Mouse (Mus musculus): ENCODE results near the gene Esrra.

The Esrra gene

GRCm38 (mm10) chr19:6940396-6941351 is 19.1 kb upstream of the Esrra start:
- DNase-seq: no peak

GRCm38 (mm10) chr19:6939106-6940002 is 17.7 kb upstream of the Esrra start:
- DNase-seq: no peak

GRCm38 (mm10) chr19:6937541-6938465 is 16.2 kb upstream of the Esrra start:
- DNase-seq: no peak

DNA sequence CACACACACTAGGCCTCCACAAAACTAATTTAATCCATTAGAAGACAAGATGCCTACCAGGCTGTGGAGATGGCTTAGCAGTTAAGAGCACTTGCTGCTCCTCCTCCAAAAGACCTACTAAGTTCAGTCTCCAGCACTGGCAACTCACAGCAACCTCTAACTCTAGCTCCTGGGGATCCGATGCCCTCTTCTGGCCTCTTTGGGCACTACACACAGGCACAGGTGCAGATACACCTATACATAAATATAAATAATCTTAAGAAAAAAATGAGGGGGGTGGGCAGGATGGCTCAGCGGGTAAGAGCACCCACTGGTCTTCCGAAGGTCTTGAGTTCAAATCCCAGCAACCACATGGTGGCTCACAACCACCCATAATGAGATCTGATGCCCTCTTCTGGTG is 14.7 kb upstream of the Esrra start:
- no peak for DNase-seq

GRCm38 (mm10) chr19:6934195-6934977 is 12.8 kb upstream of the Esrra start, which contains the start of gene Kcnk4:
Gene Kcnk4, minus strand, starts transcription at chr19:6934515.
- DNase-seq: no peak

- DNase-seq: peak; percentile 65
Measured at GRCm38 (mm10) chr19:6933436-6934194, 12.0 kb upstream of the Esrra start.

DNA sequence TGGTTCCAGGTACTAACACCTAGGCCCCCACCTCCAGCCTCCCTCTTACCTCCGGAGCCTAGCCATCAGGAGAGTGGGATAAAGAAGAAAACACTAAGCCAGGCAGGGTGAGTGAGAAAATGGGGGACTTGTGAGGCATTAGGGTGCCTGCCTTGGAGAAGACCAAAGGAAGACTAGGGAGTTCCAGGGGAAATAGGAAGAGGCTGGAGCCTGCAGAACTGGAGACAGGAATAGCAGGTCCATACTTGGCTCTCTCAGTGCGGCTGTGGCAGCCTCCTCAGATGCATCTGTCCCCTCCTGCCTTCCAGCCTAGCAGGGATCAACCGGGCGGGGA is 11.5 kb upstream of the Esrra start:
- no peak for DNase-seq

DNA sequence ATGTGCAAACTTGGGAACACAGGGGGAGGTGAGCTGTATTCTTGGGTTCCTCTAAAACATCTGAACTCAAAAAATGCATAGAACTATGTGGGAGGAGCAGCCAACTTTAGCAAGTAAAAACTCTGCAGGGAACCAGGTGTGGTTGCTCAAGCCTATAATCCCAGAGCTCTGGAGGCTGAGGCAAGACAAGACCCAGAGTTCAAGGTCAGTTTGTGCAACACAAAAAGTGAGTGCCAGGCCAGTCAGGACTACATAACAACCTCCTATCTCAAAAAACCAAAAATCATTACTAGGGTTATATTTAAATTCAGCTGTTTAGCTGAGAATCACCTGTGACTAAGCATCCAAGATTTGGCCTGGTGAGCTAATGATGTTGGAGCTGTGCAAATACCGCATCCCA is 10.4 kb upstream of the Esrra start:
- no peak for DNase-seq

GRCm38 (mm10) chr19:6931002-6931401 is 9.4 kb upstream of the Esrra start:
- DNase-seq: no peak

GRCm38 (mm10) chr19:6928080-6928479 is 6.5 kb upstream of the Esrra start:
- no peak for DNase-seq

GRCm38 (mm10) chr19:6926559-6927255 is 5.1 kb upstream of the Esrra start:
- DNase-seq: no peak

DNA sequence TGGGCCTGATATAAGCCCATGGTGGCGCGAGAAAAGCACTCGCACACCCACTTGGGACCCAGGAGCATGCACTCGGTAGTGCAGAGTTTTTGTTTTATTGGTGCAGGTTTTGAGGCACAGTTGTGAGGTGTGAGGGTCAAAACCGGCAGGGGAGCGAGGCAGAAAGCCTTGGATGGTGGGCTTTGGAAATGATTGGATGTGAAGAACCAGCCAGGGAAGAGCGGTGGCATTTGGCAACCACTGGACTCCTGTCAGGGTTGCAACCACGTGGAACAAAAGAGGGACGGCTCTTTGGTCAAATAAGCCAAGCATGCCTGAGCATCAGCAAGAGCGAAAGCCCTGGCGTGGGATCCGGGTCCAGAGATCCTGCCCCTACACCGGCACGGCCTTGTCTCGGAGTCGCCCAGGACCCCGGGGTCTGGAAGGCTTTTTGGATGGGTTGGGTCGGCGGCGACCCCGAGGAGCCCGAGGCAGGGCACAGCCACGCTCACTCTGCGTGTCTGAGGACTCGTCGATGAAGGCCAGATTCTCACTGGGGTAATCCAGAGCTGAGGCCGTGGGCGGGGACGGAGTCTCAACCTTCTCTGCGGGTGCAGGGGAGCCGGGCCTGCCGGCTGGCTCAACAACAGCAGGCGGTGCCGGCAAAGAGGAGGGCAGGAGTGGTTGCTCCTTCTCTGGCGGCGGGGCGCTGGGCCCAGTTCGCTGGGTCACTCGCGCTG is 4.2 kb upstream of the Esrra start:
- DNase-seq: no peak

GRCm38 (mm10) chr19:6925307-6925573 is 3.6 kb upstream of the Esrra start, which contains the start of gene Catsperz:
Gene Catsperz, minus strand, starts transcription at chr19:6925380.
- no peak for DNase-seq

DNA sequence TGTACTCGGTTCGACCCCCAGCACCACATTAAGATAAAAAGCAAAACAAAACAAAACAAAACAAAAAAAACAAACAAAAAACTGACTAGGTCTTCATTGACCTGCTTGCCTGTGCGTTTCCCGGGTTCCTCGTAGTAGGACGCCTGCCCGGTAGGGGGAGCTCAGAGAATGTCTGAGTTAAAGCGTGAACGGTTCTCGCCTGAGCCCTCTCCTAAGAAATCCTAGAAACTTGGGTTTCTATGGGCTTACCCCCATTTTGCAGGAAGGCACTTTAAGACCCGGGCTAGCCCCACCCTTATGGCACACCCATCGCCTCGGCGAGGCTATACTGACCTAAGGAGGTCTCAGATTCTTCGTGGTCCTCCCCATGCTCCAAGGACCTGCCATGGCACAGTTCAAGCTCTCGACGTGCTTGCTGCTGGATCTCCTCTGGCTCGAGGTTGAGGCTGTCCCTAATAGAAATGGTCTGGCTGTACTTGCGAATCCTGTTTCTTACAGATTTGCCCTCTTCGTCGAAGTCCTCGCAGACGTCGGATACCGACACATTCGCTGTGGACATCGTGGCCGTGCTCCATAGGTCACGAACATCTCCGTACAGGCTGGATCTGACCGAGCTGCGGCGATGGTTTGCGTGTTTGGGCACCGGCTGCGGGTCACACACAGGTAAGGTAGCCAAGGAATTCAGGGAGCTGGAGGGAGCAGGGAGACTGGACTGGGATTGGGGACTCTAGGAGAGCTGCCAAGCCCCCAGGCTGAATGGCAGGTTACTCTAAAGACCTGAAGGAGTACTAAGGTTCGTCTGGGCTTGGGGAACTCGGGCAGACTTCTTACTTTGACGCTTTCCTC is 3.1 kb upstream of the Esrra start:
- DNase-seq: peak; percentile 94

- no peak for DNase-seq
Measured at GRCm38 (mm10) chr19:6922901-6923735, 1.5 kb upstream of the Esrra start.

DNA sequence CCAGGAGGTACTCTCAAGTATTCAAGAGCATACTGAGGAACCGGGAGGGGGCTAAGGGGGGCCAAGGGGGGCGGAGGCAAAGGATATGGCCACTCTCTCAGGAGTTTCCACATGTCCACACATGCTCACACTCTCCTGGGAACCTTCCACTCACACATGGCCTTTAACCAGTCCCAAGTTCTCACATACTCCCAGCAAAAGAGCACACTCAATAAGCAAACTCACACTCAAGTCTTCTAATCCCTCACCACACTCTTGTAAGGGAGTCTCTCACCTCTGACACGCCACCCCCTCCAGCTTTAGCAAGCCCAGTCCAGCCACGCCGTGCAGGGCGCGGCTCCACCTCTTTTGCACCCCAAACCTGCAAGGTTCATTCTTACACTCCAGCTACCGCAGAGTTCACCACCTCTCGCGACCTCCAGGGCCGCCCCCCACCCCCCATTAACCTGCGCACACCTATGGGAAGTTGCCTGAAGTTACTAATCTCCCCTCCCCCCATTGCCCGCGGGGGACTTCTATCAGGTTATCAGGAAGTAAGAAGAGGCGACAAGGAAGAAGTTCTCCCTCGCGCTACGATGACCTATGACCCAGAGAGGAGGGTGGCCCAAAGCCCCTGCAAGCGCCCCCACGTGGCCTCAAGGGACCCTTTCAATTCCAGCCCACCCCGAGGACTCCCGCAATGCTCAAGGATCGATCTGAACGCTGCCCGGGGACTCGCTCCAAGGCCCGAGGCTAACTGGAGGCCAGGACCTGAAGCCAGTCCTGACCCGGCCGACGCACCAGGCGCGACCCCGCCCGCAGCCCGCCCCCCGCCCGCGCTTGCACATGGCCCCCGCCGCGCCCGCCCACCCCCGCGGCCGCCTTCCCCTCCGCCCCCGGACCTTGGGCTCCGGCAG is 624 bp downstream of the Esrra start:
- DNase-seq: peak; percentile 53

Data from right cerebral cortex, postnatal 4 days (tissue).